Mouse (Mus musculus) frontal cortex, adult 2 months (tissue): Measurements from ENCODE around the gene Hist1h2bg. TPM values are rescaled to one million over a fixed set of nuclear protein-coding genes. Genes with fewer than 3 reads are reported as not detected.

Experiments
- DNase-seq, 2 experiments: peaks; one replicate each; pipeline ENCODE4 v3.0.0; 2022; ENCODE audit warnings: low spot score in 1 of 2; ENCODE audit errors: extremely low spot score in 1 of 2
- polyA plus RNA-seq: library from polyadenylated mRNA; depleted of rRNA; stranded (reverse); fragments of >200 nt; gene quantifications from 2 replicates; pipeline ENCODE4 v1.2.3, GENCODE M21; 2012; rRNA removed

Hist1h2bg gene
- 9.7 and 10.4 TPM in 2 replicates for polyA plus RNA-seq

DNA sequence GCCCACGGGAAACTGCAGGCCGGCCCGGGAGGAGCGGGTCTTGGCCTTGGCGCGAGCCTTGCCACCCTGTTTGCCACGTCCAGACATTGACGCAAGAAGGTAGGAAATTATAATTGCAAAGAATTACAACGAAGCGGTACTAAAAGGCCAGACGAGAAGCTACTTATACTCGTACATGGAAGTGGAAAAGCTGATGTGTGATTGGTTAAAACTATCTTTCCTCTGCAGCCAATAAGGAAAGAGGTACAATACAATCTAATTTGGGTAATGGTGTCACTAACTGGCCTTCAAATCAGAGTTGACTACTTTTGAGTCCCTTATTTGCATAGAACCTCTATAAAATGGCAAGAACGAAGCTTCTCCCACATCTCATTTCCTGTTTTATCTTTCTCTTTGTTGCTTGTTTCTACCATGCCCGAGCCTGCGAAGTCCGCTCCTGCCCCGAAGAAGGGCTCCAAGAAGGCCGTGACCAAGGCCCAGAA, at the start of gene Hist1h2bg, which contains the start of gene Hist1h2ae:
Gene Hist1h2bg (plus strand): TSS at position 375 of the 482 bp plus-strand sequence.
Gene Hist1h2ae (minus strand): TSS at position 199 of the 482 bp plus-strand sequence.
- DNase-seq, result peak; percentile 83 to 93

DNA sequence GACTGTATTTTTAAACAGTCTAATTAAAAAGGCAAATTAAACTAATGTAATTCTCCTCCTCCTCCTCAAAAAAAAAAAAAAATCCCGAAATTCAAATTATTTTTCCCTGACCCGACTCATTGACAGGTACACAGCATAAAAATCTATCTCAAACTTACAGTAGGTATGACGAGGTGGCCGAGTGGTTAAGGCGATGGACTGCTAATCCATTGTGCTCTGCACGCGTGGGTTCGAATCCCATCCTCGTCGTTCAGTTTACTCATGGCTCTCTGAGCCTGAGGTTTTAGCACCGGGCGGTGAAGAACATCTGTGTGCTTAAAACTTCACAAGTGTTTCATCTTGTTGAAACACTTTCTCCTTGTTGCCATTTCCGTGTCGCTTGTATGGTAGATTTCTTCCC, 49.5 kb upstream of the Hist1h2bg start:
- DNase-seq, result peak in 1 of 2 experiments; percentile 91

DNA sequence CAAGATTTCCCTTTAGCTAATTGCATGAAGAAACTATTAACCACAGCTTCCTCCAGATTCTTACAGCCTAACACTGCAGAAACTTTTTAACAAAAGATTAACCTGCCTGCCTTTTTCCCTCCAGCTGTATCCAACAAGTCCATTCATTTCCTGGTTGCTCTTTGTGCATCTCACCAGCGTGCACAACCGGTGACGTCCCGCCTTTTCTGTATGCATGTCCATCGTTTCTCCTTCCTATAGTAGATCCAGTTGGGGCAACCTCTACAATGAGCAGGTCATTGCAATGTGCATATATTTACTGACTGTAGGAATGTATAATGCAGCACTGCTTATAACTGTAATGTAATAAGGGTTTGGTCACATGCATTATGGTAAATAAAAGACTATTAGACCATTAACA, 47.2 kb upstream of the Hist1h2bg start:
- no peak for DNase-seq

DNA sequence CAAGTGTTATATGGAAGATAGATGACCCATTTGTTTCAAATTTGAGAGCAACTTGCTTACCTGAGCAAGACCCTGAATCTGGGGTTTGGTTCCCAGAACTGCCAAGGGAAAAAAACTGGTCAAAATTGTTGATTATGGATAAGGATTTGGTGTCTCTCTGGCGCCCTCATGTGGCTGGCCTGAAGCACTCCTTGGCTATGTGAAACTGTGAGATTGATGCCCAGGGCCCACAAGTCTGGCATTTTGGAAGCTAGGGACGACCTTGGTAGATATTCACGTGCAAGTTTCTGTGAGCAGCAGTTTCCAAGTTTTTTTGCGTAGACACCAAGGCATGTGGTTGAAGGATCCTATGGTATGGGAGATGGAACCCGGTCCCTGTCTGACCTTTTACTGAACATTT, 46.5 kb upstream of the Hist1h2bg start:
- DNase-seq, result peak in 1 of 2 experiments; percentile 77

DNA sequence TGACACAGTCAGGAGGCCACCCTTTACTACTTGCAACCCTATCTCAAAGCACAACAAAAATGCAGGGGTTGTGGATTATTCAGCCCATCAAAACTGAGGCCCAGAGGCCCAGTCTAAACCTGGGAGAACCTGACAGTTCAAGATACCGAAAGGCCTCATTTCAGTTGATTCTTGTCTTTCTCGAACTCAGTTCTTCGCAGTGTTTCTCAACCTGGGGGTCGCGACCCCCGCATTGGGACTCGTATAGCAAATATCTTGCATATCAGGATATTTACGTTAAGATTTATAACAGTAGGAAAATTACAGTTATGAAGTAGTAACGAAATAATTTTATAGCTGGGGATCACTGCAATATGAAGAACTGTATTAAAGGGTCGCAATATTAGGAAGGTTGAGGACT, 45.3 kb upstream of the Hist1h2bg start:
- DNase-seq, result no peak

DNA sequence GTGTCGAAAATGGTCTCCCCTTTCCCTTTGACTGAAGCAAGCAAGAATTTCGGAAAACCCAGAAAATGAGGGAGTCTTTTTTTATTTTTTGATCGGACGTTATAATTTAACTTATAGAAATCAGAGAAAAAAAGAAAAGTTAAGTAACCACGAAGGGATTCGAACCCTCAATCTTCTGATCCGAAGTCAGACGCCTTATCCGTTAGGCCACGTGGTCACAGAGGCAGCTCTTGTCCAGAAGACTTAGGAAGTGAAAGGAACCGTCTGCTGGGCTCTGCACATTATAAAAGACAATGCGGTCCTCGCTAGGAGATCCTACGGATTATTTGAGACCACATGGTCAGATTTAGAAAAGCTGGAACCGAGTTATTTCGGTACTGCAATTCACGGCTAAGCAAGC, 44.9 kb upstream of the Hist1h2bg start:
- peak; percentile 89 to 99 for DNase-seq

DNA sequence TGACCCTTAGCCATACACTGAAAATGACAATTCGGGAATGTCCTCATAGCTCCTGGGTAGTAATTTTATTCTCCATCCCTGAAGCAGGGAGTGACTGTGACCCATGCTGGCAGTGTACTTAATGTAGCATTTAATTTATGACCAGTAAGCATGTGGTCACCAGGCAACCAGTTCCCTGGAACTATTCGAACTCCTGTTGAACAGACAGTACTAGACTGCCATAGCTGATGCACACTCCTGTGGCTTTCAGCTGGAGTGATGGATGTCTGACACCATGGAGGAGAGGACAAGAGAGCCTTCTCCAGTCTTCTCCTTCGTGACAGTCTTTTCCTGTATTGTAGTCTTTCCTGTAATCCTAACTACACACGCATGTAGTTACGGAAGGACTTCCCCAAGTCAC, 42.2 kb upstream of the Hist1h2bg start:
- no peak for DNase-seq

DNA sequence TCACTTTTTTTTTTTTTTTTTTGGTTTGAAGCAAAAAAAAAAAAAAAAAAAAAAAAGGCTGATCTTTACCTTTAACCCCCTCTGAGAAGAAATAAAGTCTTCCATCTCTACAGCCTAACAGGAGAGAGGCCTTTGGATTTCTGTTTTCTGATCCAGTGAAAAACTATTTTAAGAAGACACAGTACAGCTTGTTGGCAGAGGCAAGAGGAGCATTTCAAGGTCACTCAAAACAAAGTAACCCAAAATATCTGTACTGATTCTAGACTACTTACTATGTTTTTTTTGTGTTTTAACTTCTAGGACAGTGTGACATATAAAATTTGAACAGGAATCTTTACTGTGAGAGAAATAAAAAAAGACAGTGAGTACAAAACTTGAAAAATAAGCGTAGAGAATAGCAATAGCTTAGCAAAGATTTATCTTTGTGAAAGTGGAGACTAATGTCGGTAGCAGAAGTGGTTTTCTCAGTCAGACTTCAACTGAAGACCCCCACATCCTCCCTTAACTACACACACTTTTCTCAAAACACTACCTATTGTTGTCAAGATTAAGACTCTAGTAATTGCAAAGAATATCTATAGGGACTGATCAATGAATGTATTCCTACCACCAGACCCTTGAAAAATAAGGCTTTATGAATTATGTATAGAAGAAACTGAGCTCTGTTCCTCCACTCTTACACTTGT, 41.6 kb upstream of the Hist1h2bg start:
- DNase-seq, result no peak

DNA sequence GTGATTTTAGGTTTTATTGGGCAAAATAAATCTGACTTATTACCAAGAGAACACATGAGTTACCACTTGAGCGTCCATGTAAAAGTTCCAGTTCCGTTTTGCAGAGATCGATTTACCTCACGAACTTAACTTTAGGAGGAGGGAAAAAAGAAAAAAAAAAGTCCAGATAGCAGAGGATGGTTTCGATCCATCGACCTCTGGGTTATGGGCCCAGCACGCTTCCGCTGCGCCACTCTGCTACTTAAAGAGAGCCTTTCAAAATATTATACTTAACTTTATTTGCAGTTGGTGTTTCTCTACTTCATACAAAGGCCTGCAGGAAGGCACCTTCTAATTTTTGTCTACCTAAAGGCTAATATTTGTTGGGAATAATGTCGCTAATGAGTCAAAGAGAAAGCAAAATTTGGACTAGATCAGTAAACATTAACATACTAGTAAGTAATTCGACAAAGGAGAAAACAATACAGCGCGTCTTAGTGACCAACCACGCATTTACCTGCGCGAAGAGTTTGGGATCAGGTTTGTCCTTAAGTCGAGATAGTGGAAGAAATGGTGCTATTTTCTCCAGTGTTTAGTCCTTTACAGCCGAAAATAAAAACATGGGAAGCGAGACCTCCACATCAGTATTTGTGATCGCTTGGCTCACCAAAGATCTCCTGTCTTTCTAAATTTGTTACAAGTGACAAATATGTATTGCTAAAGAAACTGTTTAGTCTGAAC, 40.9 kb upstream of the Hist1h2bg start:
- DNase-seq, result peak; percentile 41 to 92

DNA sequence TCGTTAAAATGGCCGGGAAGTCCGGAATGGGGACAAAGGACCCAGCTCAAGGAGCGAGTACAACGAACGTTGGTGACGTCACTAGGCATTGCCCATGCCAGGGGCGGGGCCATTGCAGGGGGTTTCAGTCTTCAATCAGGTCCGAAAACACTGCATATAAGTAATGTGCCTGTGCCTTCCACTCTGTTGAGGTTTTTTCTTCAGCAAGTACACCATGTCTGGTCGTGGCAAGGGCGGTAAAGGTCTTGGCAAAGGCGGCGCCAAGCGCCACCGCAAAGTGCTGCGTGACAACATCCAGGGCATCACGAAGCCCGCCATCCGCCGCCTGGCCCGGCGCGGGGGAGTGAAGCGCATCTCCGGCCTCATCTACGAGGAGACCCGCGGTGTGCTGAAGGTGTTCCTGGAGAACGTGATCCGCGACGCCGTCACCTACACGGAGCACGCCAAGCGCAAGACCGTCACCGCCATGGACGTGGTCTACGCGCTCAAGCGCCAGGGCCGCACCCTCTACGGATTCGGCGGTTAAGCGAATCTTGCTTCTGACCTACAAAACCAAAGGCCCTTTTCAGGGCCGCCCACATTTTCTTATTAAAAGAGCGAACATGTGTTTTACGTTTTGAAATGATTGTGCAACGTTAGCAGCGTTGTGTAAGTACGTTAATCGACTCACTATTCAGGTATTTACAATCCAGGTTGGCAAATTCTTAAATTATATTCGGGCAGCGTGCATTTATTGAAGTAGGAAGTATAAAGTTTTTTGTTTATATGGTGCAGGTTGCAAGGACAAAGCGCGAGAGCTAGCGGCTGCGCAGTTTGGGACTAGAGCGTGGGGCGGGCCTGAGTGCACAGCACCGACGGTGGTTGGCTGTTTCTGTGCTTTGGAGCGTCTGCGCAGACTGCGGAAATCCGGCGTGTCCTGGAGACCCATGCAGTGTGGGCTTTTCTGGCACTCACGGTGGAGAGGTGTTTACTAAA, 40.0 kb upstream of the Hist1h2bg start, which contains the start of gene Hist1h4h:
Gene Hist1h4h (plus strand): TSS at position 150 of the 975 bp plus-strand sequence.
- peak; percentile 98 to 100 for DNase-seq

DNA sequence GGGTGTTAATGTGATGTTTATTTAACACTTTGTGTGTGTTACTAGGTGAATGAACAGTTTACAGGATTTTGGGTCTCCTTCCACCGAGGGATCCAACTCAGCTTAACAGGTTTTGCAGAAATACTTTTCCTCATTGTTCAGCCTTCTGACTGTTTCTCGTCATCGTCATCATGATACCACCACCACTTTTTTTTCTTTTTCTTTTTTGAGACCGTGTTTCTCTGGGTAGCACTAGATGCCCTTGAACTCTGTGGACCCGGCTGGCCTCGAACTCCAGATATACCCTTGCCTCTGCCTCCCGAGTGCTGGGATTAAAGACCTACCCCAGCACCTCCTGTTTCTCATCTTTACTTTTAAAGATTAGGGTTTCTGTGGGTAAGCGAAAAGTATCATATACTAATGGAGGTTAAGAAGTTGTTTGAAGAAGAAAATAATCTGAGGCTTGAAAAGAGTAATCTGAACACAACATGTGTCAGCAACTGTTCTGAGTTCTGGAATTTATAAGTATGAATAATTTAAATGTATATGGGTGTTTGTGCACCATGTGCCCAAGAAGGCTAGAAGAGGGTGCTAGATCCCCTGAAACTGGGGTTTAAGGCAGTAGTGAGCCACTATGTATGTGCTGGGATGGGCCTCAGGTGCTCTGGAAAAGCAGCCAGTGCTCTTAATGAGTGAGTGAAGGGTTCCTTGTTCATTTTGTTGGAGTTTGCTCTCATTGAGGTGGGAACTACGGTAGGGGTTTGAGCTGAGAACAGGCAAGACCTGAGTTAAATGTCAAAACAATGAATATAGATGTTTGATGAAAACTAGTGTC, 38.7 kb upstream of the Hist1h2bg start:
- no peak for DNase-seq

DNA sequence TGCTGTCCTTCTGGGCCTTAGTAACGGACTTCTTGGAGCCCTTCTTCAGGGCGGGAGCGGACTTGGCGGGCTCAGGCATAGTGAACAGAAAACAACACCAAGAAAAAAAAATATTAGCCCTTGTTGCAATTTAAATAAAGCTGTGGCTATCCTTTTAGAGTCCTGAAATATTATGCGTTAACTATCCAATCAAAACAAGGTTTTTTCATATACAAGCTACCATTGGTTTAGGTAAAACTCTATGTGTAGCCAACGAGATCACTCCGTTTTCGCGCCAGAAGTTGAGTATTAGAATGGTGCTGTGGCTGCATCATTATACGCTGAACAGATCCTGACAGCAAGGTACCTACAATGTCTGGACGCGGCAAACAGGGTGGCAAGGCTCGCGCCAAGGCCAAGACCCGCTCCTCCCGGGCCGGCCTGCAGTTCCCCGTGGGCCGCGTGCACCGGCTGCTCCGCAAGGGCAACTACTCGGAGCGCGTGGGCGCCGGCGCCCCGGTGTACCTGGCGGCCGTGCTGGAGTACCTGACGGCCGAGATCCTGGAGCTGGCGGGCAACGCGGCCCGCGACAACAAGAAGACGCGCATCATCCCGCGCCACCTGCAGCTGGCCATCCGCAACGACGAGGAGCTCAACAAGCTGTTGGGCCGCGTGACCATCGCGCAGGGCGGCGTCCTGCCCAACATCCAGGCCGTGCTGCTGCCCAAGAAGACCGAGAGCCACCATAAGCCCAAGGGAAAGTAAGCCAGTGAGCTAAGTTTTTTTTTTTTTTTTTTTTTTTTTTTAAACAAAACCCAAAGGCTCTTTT, 37.4 kb upstream of the Hist1h2bg start, which contains the start of gene Hist1h2af:
Gene Hist1h2af (plus strand): TSS at position 347 of the 808 bp plus-strand sequence.
- peak; percentile 73 to 87 for DNase-seq

DNA sequence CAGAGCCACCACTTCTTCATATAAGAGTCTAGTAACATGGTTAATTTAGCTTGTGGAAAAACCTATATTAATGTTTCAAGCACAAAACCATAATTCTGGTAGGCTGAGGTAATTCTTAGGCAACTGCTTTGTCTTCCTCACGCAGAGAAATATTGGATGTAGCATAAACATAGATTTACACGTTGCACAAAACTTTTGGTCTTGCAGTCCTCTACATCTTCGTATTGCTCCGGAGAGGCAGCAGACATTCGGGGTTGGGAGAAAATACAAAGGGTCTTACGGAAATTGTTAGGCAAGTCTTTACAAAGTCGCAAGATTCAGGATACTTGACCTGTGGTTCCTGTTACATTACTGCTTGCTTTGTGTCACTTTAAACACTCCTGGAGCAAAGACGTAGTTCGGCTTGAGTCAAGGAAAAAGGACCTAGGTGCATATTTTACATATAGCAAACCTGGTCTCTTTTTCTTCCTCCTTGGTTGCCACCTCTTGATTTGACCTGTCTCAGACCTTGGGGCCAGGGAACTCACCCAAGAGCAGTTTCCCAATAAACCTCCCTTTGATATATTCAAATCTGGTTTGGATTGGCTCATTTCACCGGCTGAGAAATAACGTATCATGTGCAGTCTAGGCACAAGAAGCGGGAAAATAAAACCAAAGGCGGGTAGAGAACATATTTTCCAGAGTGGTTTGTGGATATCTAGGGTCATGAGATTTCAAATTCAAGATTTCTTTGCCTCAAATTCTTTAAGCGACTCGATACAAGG, 36.6 kb upstream of the Hist1h2bg start:
- no peak for DNase-seq

DNA sequence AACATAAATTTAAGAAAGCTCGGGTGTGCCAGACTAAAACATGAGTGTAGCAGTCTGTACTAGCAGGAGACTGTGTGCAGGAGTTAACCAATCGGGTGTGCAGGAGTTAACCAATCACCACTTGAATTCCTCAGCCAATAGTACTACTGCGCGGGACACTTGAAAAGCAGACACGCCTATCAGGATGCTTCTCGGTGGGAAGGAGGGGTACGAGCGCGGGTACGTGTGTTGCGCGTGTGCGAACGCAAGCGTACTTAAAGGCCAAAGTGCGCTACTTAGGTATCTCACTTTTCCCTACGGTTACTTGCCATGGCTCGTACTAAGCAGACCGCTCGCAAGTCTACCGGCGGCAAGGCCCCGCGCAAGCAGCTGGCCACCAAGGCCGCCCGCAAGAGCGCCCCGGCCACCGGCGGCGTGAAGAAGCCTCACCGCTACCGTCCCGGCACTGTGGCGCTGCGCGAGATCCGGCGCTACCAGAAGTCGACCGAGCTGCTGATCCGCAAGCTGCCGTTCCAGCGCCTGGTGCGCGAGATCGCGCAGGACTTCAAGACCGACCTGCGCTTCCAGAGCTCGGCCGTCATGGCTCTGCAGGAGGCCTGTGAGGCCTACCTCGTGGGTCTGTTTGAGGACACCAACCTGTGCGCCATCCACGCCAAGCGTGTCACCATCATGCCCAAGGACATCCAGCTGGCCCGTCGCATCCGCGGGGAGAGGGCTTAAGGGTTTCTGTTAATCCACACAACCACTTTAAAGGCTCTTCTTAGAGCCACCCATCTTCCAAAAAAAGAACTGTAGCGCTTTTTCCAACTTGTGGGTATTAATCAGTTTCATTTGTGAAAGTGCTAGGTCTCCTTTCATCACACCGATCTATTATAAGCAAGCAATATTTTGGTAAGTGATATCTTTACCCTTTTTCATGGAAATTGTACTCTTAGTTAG, 35.8 kb upstream of the Hist1h2bg start, which contains the start of gene Hist1h3g:
Gene Hist1h3g (plus strand): TSS at position 286 of the 939 bp plus-strand sequence.
- DNase-seq, result peak; percentile 93 to 95

DNA sequence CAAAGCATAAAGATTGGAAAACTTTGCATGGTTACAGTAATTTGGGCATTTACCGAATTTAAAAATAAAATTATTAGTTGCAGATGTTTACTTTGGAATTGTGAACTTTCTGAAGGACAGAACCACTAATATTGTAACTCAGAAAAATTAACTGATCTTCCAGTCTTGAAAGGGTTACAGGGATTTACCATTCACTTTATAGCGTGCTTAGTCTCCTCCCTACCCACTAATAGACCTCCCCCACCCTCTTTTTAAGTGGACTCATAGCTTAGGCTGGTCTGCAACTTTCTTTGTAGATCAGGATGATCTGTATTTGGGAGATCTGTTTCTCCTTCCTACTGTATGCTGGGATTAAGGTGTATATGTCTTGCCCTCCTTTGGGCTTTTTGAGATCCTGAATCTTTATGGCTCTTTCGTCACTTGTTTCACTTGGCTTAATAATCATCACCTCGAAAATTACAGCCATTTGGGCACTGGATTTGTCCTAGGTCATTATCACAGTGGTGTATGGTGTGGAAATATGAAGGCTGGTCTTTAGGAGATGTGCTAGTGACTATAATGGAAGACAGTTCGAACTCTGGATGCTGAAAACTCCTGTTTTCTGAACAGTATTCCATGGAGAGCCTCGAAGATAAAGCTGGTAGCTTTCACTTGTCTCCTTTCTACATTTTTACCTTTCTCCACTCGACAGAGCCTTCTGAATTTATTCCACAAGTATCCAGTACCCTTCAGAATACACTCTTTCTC, 34.9 kb upstream of the Hist1h2bg start:
- no peak for DNase-seq
